Mouse (Mus musculus) hindbrain, embryonic 15.5 days (tissue): Measurements from ENCODE around the gene Carmil1. TPM values are rescaled to one million over a fixed set of nuclear protein-coding genes. Genes with fewer than 3 reads are reported as not detected.

ENCODE experiments used
- ATAC-seq: fragments of 200-750 bp; cut with Nextera tagmentation; 2 replicates; pipeline ENCODE4 v1.8.0; 2017; ENCODE audit warnings: low read depth, moderate number of reproducible peaks, moderate TSS enrichment; ENCODE audit not compliant: low FRiP score
- H3K27ac ChIP-seq: fragments of 300-500 bp; sonication (generic); replicated peaks from 2 replicates; pipeline ENCODE4 v1.5.1; 2015; ENCODE audit warnings: mild to moderate bottlenecking, inconsistent platforms
- H3K27me3 ChIP-seq: fragments of 300-500 bp; sonication (generic); 2 replicates; pipeline ENCODE4 v1.6.1; 2015; ENCODE audit warnings: control low read depth, inconsistent platforms
- H3K36me3 ChIP-seq: fragments of 300-500 bp; sonication (generic); 2 replicates; pipeline ENCODE4 v1.6.1; 2015; ENCODE audit warnings: control low read depth, inconsistent platforms
- H3K4me1 ChIP-seq: fragments of 300-500 bp; sonication (generic); replicated peaks from 2 replicates; pipeline ENCODE4 v1.6.1; 2015; ENCODE audit warnings: control low read depth, inconsistent platforms
- H3K4me2 ChIP-seq: fragments of 300-500 bp; sonication (generic); 2 replicates; pipeline ENCODE4 v1.6.1; 2015; ENCODE audit warnings: moderate library complexity, mild to moderate bottlenecking, inconsistent platforms
- H3K4me3 ChIP-seq: fragments of 300-500 bp; sonication (generic); 2 replicates; pipeline ENCODE4 v1.5.1; 2015; ENCODE audit warnings: mild to moderate bottlenecking, inconsistent platforms
- H3K9ac ChIP-seq: fragments of 300-500 bp; sonication (generic); 2 replicates; pipeline ENCODE4 v1.6.1; 2015; ENCODE audit warnings: inconsistent platforms
- H3K9me3 ChIP-seq: fragments of 300-500 bp; sonication (generic); 2 replicates; pipeline ENCODE4 v1.6.1; 2016; ENCODE audit warnings: control low read depth, inconsistent platforms
- WGBS: fragments of 180-500 bp; shearing (Covaris S2); methylation state at CpG from one replicate; pipeline ENCODE4 v1.1.7; 2015; 5-methylcytosine and 5-hydroxymethylcytosine counted together
- polyA plus RNA-seq: library from polyadenylated mRNA; unstranded; fragments of >200 nt; fragmentation: Nextera tagmentation; extraction: Ambion mirVana; gene quantifications from 2 replicates; pipeline ENCODE4 v1.2.1, GENCODE M21; 2015

The Carmil1 gene
- polyA plus RNA-seq, 1 experiment from 2014 or later, result 42.8 TPM

- no peak overlapping the region for H3K4me2 ChIP-seq
- H3K4me3 ChIP-seq, result no peak overlapping the region
- no peaks in the 10 kb centered on the region for H3K9me3 ChIP-seq
- no peak for ATAC-seq
- H3K9ac ChIP-seq, result no peak overlapping the region
- H3K27me3 ChIP-seq, result no peaks in the 10 kb centered on the region
- H3K36me3 ChIP-seq, result no peaks in the 10 kb centered on the region
- H3K27ac ChIP-seq, result no peak overlapping the region
- H3K4me1 ChIP-seq, result peaks cover 28% of the 10 kb centered on the region
- WGBS, result 92% methylated on average over 3 of the region's 3 CpGs
These were observed 85.2 kb downstream of the Carmil1 start for GRCm38 (mm10) chr13:24195371-24195770.

GRCm38 (mm10) chr13:24194018-24194417 lies 86.6 kb downstream of the Carmil1 start:
- H3K9ac ChIP-seq, result no peak overlapping the region
- WGBS, result 88% methylated on average over 5 of the region's 5 CpGs
- no peak overlapping the region for H3K4me3 ChIP-seq
- ATAC-seq, result no peak
- no peaks in the 10 kb centered on the region for H3K27me3 ChIP-seq
- H3K27ac ChIP-seq, result no peak overlapping the region
- H3K36me3 ChIP-seq, result no peaks in the 10 kb centered on the region
- H3K9me3 ChIP-seq, result no peaks in the 10 kb centered on the region
- peaks cover 14% of the 10 kb centered on the region for H3K4me1 ChIP-seq
- no peak overlapping the region for H3K4me2 ChIP-seq

GRCm38 (mm10) chr13:24190875-24191663 lies 89.5 kb downstream of the Carmil1 start:
- ATAC-seq, result peak; percentile 42; the same call in 1 of the 2 replicates
- Histone ChIP-seq H3K4me2 (no peak overlapping the region), H3K9ac (no peak overlapping the region), H3K4me1 (peaks cover 11% of the 10 kb centered on the region), H3K27ac (no peak overlapping the region; the same call in 1 of the 2 replicates), H3K9me3 (no peaks in the 10 kb centered on the region), H3K27me3 (no peaks in the 10 kb centered on the region), H3K36me3 (no peaks in the 10 kb centered on the region), H3K4me3 (no peak overlapping the region)
- WGBS, result 76% methylated on average over 9 of the region's 9 CpGs

- no peak overlapping the region for H3K9ac ChIP-seq
- WGBS, result 70% methylated on average over 2 of the region's 2 CpGs
- no peaks in the 10 kb centered on the region for H3K27me3 ChIP-seq
- no peak overlapping the region for H3K27ac ChIP-seq
- no peak overlapping the region for H3K4me3 ChIP-seq
- no peak for ATAC-seq
- peaks cover 11% of the 10 kb centered on the region for H3K4me1 ChIP-seq
- H3K36me3 ChIP-seq, result no peaks in the 10 kb centered on the region
- H3K9me3 ChIP-seq, result no peaks in the 10 kb centered on the region
- no peak overlapping the region for H3K4me2 ChIP-seq
These were observed 93.6 kb downstream of the Carmil1 start for GRCm38 (mm10) chr13:24187026-24187425.

- no peak for ATAC-seq
- 88% methylated on average over 3 of the region's 3 CpGs for WGBS
- no peak overlapping the region for H3K4me2 ChIP-seq
These were observed 95.0 kb downstream of the Carmil1 start for GRCm38 (mm10) chr13:24185641-24186040.

GRCm38 (mm10) chr13:24182878-24183277 lies 97.7 kb downstream of the Carmil1 start:
- Histone ChIP-seq H3K36me3 (no peaks in the 10 kb centered on the region), H3K27me3 (no peaks in the 10 kb centered on the region), H3K4me2 (no peak overlapping the region), H3K27ac (0 out of 2 replicates have a peak overlapping the region, but pooled peaks have one; percentile 21), H3K4me1 (0 out of 2 replicates have a peak, but pooled peaks cover 3% of the 10 kb centered on the region), H3K9ac (no peak overlapping the region), H3K9me3 (no peaks in the 10 kb centered on the region), H3K4me3 (no peak overlapping the region)
- 46% methylated on average over 6 of the region's 6 CpGs for WGBS
- ATAC-seq, result no peak

More at GRCm38 (mm10) chr13:24185641-24186040, 95.0 kb downstream of the Carmil1 start:
- H3K9ac ChIP-seq, result no peak overlapping the region
- H3K9me3 ChIP-seq, result no peaks in the 10 kb centered on the region
- peaks cover under 1% of the 10 kb centered on the region for H3K4me1 ChIP-seq
- no peaks in the 10 kb centered on the region for H3K36me3 ChIP-seq
- no peaks in the 10 kb centered on the region for H3K27me3 ChIP-seq
- H3K4me3 ChIP-seq, result no peak overlapping the region
- H3K27ac ChIP-seq, result no peak overlapping the region

GRCm38 (mm10) chr13:24179538-24179937 lies 101.1 kb downstream of the Carmil1 start:
- H3K27ac ChIP-seq, result no peak overlapping the region
- ATAC-seq, result no peak
- no peak overlapping the region for H3K4me3 ChIP-seq
- 79% methylated on average over 10 of the region's 10 CpGs for WGBS
- no peak overlapping the region for H3K9ac ChIP-seq
- no peaks in the 10 kb centered on the region for H3K9me3 ChIP-seq
- H3K4me1 ChIP-seq, result 0 out of 2 replicates have a peak, but pooled peaks cover 7% of the 10 kb centered on the region
- H3K4me2 ChIP-seq, result no peak overlapping the region
- no peaks in the 10 kb centered on the region for H3K27me3 ChIP-seq
- H3K36me3 ChIP-seq, result no peaks in the 10 kb centered on the region

GRCm38 (mm10) chr13:24177600-24177999 lies 103.0 kb downstream of the Carmil1 start:
- Histone ChIP-seq H3K9me3 (no peaks in the 10 kb centered on the region), H3K27me3 (no peaks in the 10 kb centered on the region), H3K4me3 (no peak overlapping the region), H3K36me3 (no peaks in the 10 kb centered on the region), H3K4me2 (no peak overlapping the region), H3K27ac (no peak overlapping the region), H3K9ac (no peak overlapping the region), H3K4me1 (0 out of 2 replicates have a peak, but pooled peaks cover 7% of the 10 kb centered on the region)
- 55% methylated on average over 5 of the region's 5 CpGs for WGBS
- ATAC-seq, result no peak

- no peak for ATAC-seq
- WGBS, result 86% methylated on average over 4 of the region's 4 CpGs
- Histone ChIP-seq H3K4me3 (no peak overlapping the region), H3K9me3 (no peaks in the 10 kb centered on the region), H3K36me3 (no peaks in the 10 kb centered on the region), H3K4me2 (no peak overlapping the region), H3K27ac (no peak overlapping the region), H3K9ac (no peak overlapping the region), H3K27me3 (no peaks in the 10 kb centered on the region), H3K4me1 (0 out of 2 replicates have a peak, but pooled peaks cover 7% of the 10 kb centered on the region)
These were observed 103.8 kb downstream of the Carmil1 start for GRCm38 (mm10) chr13:24176835-24177234.

GRCm38 (mm10) chr13:24169658-24170057 lies 110.9 kb downstream of the Carmil1 start:
- Histone ChIP-seq H3K4me2 (no peak overlapping the region), H3K27ac (no peak overlapping the region), H3K4me3 (no peak overlapping the region), H3K9me3 (no peaks in the 10 kb centered on the region), H3K4me1 (no peaks in the 10 kb centered on the region), H3K36me3 (no peaks in the 10 kb centered on the region), H3K27me3 (no peaks in the 10 kb centered on the region), H3K9ac (no peak overlapping the region)
- no peak for ATAC-seq
- 84% methylated on average over 1 of the region's 1 CpGs for WGBS

GRCm38 (mm10) chr13:24163368-24163767 lies 117.2 kb downstream of the Carmil1 start:
- Histone ChIP-seq H3K4me1 (no peaks in the 10 kb centered on the region), H3K27ac (no peak overlapping the region), H3K9me3 (no peaks in the 10 kb centered on the region), H3K27me3 (no peaks in the 10 kb centered on the region), H3K4me2 (no peak overlapping the region), H3K4me3 (no peak overlapping the region), H3K36me3 (no peaks in the 10 kb centered on the region), H3K9ac (no peak overlapping the region)
- no peak for ATAC-seq
- 100% methylated on average over 1 of the region's 1 CpGs for WGBS

- Histone ChIP-seq H3K36me3 (no peaks in the 10 kb centered on the region), H3K4me2 (no peak overlapping the region), H3K4me3 (no peak overlapping the region), H3K9ac (no peak overlapping the region), H3K27ac (no peak overlapping the region), H3K27me3 (no peaks in the 10 kb centered on the region), H3K4me1 (no peaks in the 10 kb centered on the region), H3K9me3 (no peaks in the 10 kb centered on the region)
- WGBS, result 88% methylated on average over 4 of the region's 4 CpGs
- no peak for ATAC-seq
These were observed 119.5 kb downstream of the Carmil1 start for GRCm38 (mm10) chr13:24161105-24161504.
